In the genomic region with DNA sequence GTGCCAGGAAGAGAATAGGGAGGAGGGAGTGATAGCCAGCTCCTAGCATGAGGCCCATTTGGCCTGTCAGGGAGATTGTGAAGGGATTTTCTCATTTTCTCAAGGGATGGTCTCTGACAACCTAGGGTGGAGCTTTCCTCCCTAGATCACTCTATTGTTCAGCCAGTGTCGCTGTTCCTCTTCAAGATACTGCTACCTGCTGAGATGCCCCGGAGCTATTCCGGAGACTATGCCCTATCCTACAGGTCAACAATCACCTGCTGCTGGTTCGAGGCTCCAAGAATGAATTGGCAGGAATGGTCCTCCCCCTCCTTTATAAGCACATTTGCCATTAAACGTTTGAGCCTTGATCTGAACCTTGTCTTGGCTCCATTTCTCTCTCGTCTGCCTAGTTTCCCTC, we compare ENCODE assay signal across 26 mouse cellular contexts.
"Had no signal": no experiment of that assay in that cellular context is flagged by ENCODE, and none has a peak within 500 bp of the region (broad histone marks: within the 10 kb centered on the region; RNA-seq: fewer than 3 reads in every experiment).

No protein-coding gene starts in this region.

- H3K9me3 ChIP-seq: heart, embryonic 13.5 days; heart, embryonic 15.5 days; hindbrain, embryonic 13.5 days; hindbrain, embryonic 15.5 days; kidney, embryonic 15.5 days; limb, embryonic 10.5 days; limb, embryonic 12.5 days; liver, embryonic 13.5 days; liver, embryonic 15.5 days had no signal

- ATAC-seq: hindbrain, postnatal 0 days; intestine, embryonic 16.5 days had no signal

- H3K4me1 ChIP-seq: heart, embryonic 13.5 days; heart, embryonic 15.5 days; hindbrain, embryonic 13.5 days; hindbrain, embryonic 15.5 days; kidney, embryonic 15.5 days; limb, embryonic 10.5 days; limb, embryonic 12.5 days; liver, embryonic 13.5 days; liver, embryonic 15.5 days had no signal

- DNase-seq: gastrocnemius, postnatal 14 days; gastrocnemius, postnatal 36 days; heart, adult 2 months; heart, postnatal 14 days; heart, postnatal 36 days; kidney, adult 11 months; kidney, adult 2 months; kidney, adult 9 months; kidney, postnatal 14 days; kidney, postnatal 36 days; layer of hippocampus, adult 9-11 months; liver; liver, embryonic 13.5 days had no signal

- H3K4me2 ChIP-seq: heart, embryonic 13.5 days; heart, embryonic 15.5 days; hindbrain, embryonic 13.5 days; hindbrain, embryonic 15.5 days; kidney, embryonic 15.5 days; limb, embryonic 12.5 days; liver, embryonic 11.5 days; liver, embryonic 13.5 days; liver, embryonic 15.5 days had no signal

- H3K27me3 ChIP-seq: heart, embryonic 13.5 days; heart, embryonic 15.5 days; hindbrain, embryonic 13.5 days; hindbrain, embryonic 15.5 days; kidney, embryonic 15.5 days; limb, embryonic 12.5 days; liver, embryonic 13.5 days; liver, embryonic 15.5 days had no signal

- H3K4me3 ChIP-seq: heart, adult 2 months; heart, embryonic 13.5 days; heart, embryonic 15.5 days; hindbrain, embryonic 13.5 days; hindbrain, embryonic 15.5 days; kidney, embryonic 15.5 days; left cerebral cortex, adult 2 months; limb, embryonic 10.5 days; limb, embryonic 12.5 days; liver, embryonic 13.5 days; liver, embryonic 15.5 days had no signal

- H3K36me3 ChIP-seq: heart, embryonic 13.5 days; heart, embryonic 15.5 days; hindbrain, embryonic 13.5 days; hindbrain, embryonic 15.5 days; kidney, embryonic 15.5 days; limb, embryonic 10.5 days; limb, embryonic 12.5 days; liver, embryonic 13.5 days; liver, embryonic 15.5 days had no signal

- H3K27ac ChIP-seq: heart, adult 2 months; heart, embryonic 13.5 days; heart, embryonic 15.5 days; hindbrain, embryonic 13.5 days; hindbrain, embryonic 15.5 days; hindbrain, postnatal 0 days; kidney, embryonic 15.5 days; kidney, postnatal 0 days; left cerebral cortex, adult 2 months; limb, embryonic 10.5 days; limb, embryonic 12.5 days; liver, embryonic 13.5 days; liver, embryonic 15.5 days had no signal

- H3K9ac ChIP-seq: heart, embryonic 13.5 days; heart, embryonic 15.5 days; hindbrain, embryonic 13.5 days; hindbrain, embryonic 15.5 days; kidney, embryonic 15.5 days; limb, embryonic 12.5 days; liver, embryonic 13.5 days; liver, embryonic 15.5 days had no signal
